Mouse (Mus musculus) left cerebral cortex, adult 6 months (tissue): ENCODE measurements around the gene Zfp128. TPM values are rescaled to one million over a fixed set of nuclear protein-coding genes. Genes with fewer than 3 reads are reported as not detected.

ENCODE experiments used
- long read RNA-seq, 2 experiments: library from polyadenylated mRNA; unstranded; transcript quantifications; one replicate each; pipeline ENCODE4 v2.0.0; 2019 to 2020
- polyA plus RNA-seq: library from polyadenylated mRNA; unstranded; fragments of <200 nt; fragmentation: Nextera tagmentation; gene quantifications from 2 replicates; pipeline ENCODE4 v1.2.3, GENCODE M21; 2021

Zfp128 gene
- polyA plus RNA-seq = 3.0 and 3.7 TPM in 2 replicates
- long read RNA-seq, experiment 1, transcript Zfp128-202 (4 exons, 3,834 nt) = major isoform, 35 of 38 reads
- long read RNA-seq, experiment 1, partial matches to known transcripts = 1 of 38 reads
- long read RNA-seq, experiment 1, other reads (novel, unspliced or antisense) = 2 of 38 reads
- long read RNA-seq, experiment 2, partial matches to known transcripts = 1 of 4 reads
- long read RNA-seq, experiment 2, other reads (novel, unspliced or antisense) = 0 of 4 reads

GRCm38 (mm10) chr7:12880911-12881660 is at the start of gene Zfp128:
Gene Zfp128, plus strand, starts transcription at chr7:12881177.

GRCm38 (mm10) chr7:12834162-12835120 is 46.5 kb upstream of the Zfp128 start, which contains the start of gene Zfp110:
Gene Zfp110, plus strand, starts transcription at chr7:12834761.

DNA sequence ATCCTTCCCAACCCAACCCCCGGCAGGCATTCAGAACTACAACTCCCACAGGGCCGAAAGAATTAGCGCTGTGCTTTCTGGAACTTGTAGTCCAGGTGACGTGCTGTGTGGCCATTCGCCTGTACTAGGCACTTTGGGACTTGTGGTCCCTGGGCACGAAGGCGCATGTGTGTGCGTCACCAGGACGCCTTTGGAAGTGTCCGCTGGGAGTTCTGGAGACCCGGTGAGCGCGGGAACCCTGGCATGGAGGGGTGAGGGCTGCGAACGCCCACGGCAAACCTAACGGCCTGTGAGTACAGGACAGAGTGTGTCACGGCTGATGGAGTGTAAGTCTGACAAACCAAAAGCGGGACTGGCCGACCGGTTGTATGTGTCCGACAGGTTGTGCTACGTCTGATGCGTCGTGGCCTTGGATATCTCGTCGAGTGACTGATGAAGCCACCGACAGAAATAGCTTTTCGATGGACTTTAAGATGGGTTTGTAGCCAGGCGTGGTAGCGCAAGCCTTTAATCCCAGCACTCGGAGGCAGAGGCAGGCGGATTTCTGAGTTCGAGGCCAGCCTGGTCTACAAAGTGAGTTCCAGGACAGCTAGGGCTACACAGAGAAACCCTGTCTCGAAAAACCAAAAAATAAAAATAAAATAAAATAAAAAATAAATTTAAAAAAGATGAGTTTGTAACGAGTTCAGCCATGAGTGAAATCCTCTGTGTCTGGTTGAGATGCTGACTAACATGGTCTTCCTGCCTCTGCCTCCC is 16.9 kb downstream of the Zfp128 start, which contains the start of gene Zscan22:
TSS of gene Zscan22 (plus strand) at position 161 of the 756 bp plus-strand sequence.

GRCm38 (mm10) chr7:12921705-12922465 is 40.9 kb downstream of the Zfp128 start, which contains the start of gene Rps5:
Gene Rps5, plus strand, starts transcription at chr7:12922290.

DNA sequence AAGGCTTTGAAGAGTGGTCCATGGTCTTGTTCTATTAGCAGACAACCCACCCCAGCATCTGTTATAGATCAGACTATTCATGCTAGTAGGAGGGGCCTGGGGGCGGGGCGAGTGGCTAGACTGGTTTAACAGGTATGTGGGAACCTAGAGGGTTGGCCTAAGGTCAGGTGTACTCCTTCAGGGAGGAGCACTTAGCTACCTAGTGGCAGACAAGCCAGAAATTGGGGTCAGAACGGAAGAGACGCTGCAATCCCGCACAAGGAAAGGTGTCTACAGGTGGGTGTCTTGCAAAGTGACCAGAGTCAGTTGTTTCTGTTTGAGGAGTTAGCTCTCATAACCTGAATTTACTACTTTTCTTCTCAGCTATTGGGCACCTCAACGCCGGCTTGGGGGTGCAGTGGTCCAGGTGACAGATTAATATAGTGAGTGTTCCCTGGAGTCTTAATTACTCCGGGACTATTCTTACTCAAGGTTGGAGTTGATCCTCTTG is 46.3 kb downstream of the Zfp128 start, which contains the start of gene Rnf225:
TSS of gene Rnf225 (plus strand) at position 226 of the 490 bp plus-strand sequence.

Other genes starting within 250 kb of the Zfp128 start
- gene Vmn2r54, start 240.9 kb upstream of the Zfp128 start, polyA plus RNA-seq = not detected in 2 replicates
- gene Vmn2r55, start 196.2 kb upstream of the Zfp128 start, polyA plus RNA-seq = not detected in 2 replicates
- gene Vmn2r56, start 146.2 kb upstream of the Zfp128 start, polyA plus RNA-seq = not detected in 2 replicates
- gene Zscan18, start 77.5 kb upstream of the Zfp128 start, polyA plus RNA-seq = 5.4 and 7.1 TPM in 2 replicates
- gene Zfp329, start 62.3 kb upstream of the Zfp128 start, polyA plus RNA-seq = 9.1 and 9.8 TPM in 2 replicates
- gene Zfp110, start 46.4 kb upstream of the Zfp128 start, polyA plus RNA-seq = 5.6 and 8.0 TPM in 2 replicates
- 9.4 and 10.1 TPM in 2 replicates for gene Zscan22, start 16.6 kb downstream of the Zfp128 start, polyA plus RNA-seq
- gene Rps5, start 41.1 kb downstream of the Zfp128 start, polyA plus RNA-seq = 501 and 651 TPM in 2 replicates
- gene Rnf225, start 46.2 kb downstream of the Zfp128 start, polyA plus RNA-seq = 0.72 and 0.75 TPM in 2 replicates
- gene Zfp324, start 84.7 kb downstream of the Zfp128 start, polyA plus RNA-seq = 2.1 and 2.2 TPM in 2 replicates
- 3.5 and 3.7 TPM in 2 replicates for gene Zfp446, start 96.7 kb downstream of the Zfp128 start, polyA plus RNA-seq
- gene Slc27a5, start 117.0 kb downstream of the Zfp128 start, polyA plus RNA-seq = not detected in 2 replicates
- gene Trim28, start 117.9 kb downstream of the Zfp128 start, polyA plus RNA-seq = 54.8 and 98.3 TPM in 2 replicates
- 7.8 and 11.4 TPM in 2 replicates for gene Zbtb45, start 128.9 kb downstream of the Zfp128 start, polyA plus RNA-seq
- 313 and 375 TPM in 2 replicates for gene Chmp2a, start 153.6 kb downstream of the Zfp128 start, polyA plus RNA-seq
- gene Ube2m, start 157.1 kb downstream of the Zfp128 start, polyA plus RNA-seq = 24.0 and 50.3 TPM in 2 replicates
- gene Mzf1, start 173.6 kb downstream of the Zfp128 start, polyA plus RNA-seq = 6.9 and 8.3 TPM in 2 replicates
- gene Vmn1r85, start 214.0 kb downstream of the Zfp128 start, polyA plus RNA-seq = not detected in 2 replicates
- gene Vmn1r86, start 238.7 kb downstream of the Zfp128 start, polyA plus RNA-seq = not detected in 2 replicates